8 mouse cellular contexts compared by ENCODE assay signal in genomic region chr9:44343290-44343689, GRCm38 (mm10). TPM values are rescaled to one million over a fixed set of nuclear protein-coding genes. Genes with fewer than 3 reads are reported as not detected.
DNase-seq lines count a peak whose midpoint lies in the region; ATAC-seq lines count a peak whose summit lies in the region.

No protein-coding gene starts in this region.

- peaks cover 43% of the 10 kb centered on the region for H3K36me3 ChIP-seq in embryonic facial prominence, embryonic 15.5 days
- peaks cover 4% of the 10 kb centered on the region; the same call in 1 of the 2 replicates for H3K36me3 ChIP-seq in hindbrain, embryonic 11.5 days (ENCODE audit: control insufficient read depth, insufficient read depth, low read length)

- ATAC-seq in embryonic facial prominence, embryonic 15.5 days (ENCODE audit: insufficient number of reproducible peaks, low FRiP score, low TSS enrichment, low read depth), result no peak
- ATAC-seq in hindbrain, embryonic 11.5 days (ENCODE audit: low FRiP score), result peak; percentile 15; the same call in 1 of the 2 replicates
- peak; percentile 80 for ATAC-seq in megakaryocyte-erythroid progenitor cell, adult 5-6 weeks (replicated peaks; ENCODE audit: low FRiP score, low TSS enrichment, poor library complexity, severe bottlenecking)

- WGBS in embryonic facial prominence, embryonic 15.5 days, result 4% methylated on average over 6 of the region's 6 CpGs
- 15% methylated on average over 6 of the region's 6 CpGs for WGBS in hindbrain, embryonic 11.5 days

- no peaks in the 10 kb centered on the region for H3K27me3 ChIP-seq in embryonic facial prominence, embryonic 15.5 days
- no peaks in the 10 kb centered on the region for H3K27me3 ChIP-seq in hindbrain, embryonic 11.5 days (ENCODE audit: control insufficient read depth, insufficient read depth, low read length)

- no peaks in the 10 kb centered on the region for H3K9me3 ChIP-seq in embryonic facial prominence, embryonic 15.5 days (replicated peaks)
- no peaks in the 10 kb centered on the region for H3K9me3 ChIP-seq in hindbrain, embryonic 11.5 days (ENCODE audit: control insufficient read depth, low read length)

- H3K4me2 ChIP-seq in embryonic facial prominence, embryonic 15.5 days (replicated peaks), result peak overlapping the region; percentile 68
- H3K4me2 ChIP-seq in hindbrain, embryonic 11.5 days (replicated peaks; ENCODE audit: low read depth, low read length), result peak overlapping the region; percentile 45

- H3K4me3 ChIP-seq in embryonic facial prominence, embryonic 15.5 days (replicated peaks), result peak overlapping the region; percentile 96
- peak overlapping the region; percentile 75 for H3K4me3 ChIP-seq in hindbrain, embryonic 11.5 days (ENCODE audit: low read depth, low read length)

- peak overlapping the region; percentile 98 for H3K27ac ChIP-seq in embryonic facial prominence, embryonic 15.5 days (replicated peaks)
- H3K27ac ChIP-seq in hindbrain, embryonic 11.5 days (ENCODE audit: low read depth, low read length), result peak overlapping the region; percentile 98

- peaks cover 15% of the 10 kb centered on the region for H3K4me1 ChIP-seq in embryonic facial prominence, embryonic 15.5 days
- H3K4me1 ChIP-seq in hindbrain, embryonic 11.5 days (replicated peaks; ENCODE audit: control insufficient read depth, insufficient read depth, low read length), result peaks cover 4% of the 10 kb centered on the region; the same call in 1 of the 2 replicates

- peak overlapping the region; percentile 90 for H3K9ac ChIP-seq in embryonic facial prominence, embryonic 15.5 days
- peak overlapping the region; percentile 78 for H3K9ac ChIP-seq in hindbrain, embryonic 11.5 days (ENCODE audit: low read depth, low read length)

- intact Hi-C loops in gastrocnemius, postnatal 36 days (cut with DNase I), result loop anchor here (5.0 kb wide), 1 partner anchor 36 kb away; the partner anchor contains the start of gene Hinfp

- peak; percentile 68 for DNase-seq in ovary, adult 18-20 months (ENCODE audit: low spot score)
- DNase-seq in ovary, postnatal 10 days (ENCODE audit: low spot score), result no peak
- no peak for DNase-seq in hindbrain, embryonic 11.5 days (ENCODE audit: low spot score)
- DNase-seq in gastrocnemius, postnatal 25 days, result no peak
- DNase-seq in layer of hippocampus, adult 18-20 months (ENCODE audit: low spot score in 2 of 2), result no peak
- no peak for DNase-seq in gastrocnemius, postnatal 36 days

RNA-seq across cellular contexts. Expression of gene Hmbs, which starts 0.7 kb away (rescaled TPM):
- polyA plus RNA-seq in embryonic facial prominence, embryonic 15.5 days (2015; fragmentation: Nextera tagmentation; extraction: Ambion mirVana), result 93.0 and 99.4 TPM in 2 replicates
- polyA plus RNA-seq in hindbrain, embryonic 11.5 days (2014; fragmentation: Nextera tagmentation; extraction: Ambion mirVana), result 134 and 151 TPM in 2 replicates
- 498 and 537 TPM in 2 replicates for total RNA-seq in megakaryocyte-erythroid progenitor cell, adult 5-6 weeks (2014; fragmentation: Nextera tagmentation)
- 135 and 240 TPM in 2 replicates for total RNA-seq in megakaryocyte-erythroid progenitor cell, adult 5-6 weeks (2017)
- total RNA-seq in gastrocnemius, postnatal 25 days (2021), result 10 to 100 TPM; 20.3 to 24.3 TPM
- total RNA-seq in layer of hippocampus, adult 18-20 months (2021), result 10 to 100 TPM; 18.9 to 21.2 TPM
- total RNA-seq in gastrocnemius, postnatal 36 days (2021), result 10 to 100 TPM; 19.7 to 21.2 TPM

RNA-seq across cellular contexts. Expression of gene H2afx, which starts 8.8 kb away (rescaled TPM):
- polyA plus RNA-seq in embryonic facial prominence, embryonic 15.5 days (2015; fragmentation: Nextera tagmentation; extraction: Ambion mirVana), result 288 and 326 TPM in 2 replicates
- polyA plus RNA-seq in hindbrain, embryonic 11.5 days (2014; fragmentation: Nextera tagmentation; extraction: Ambion mirVana), result 340 and 346 TPM in 2 replicates
- total RNA-seq in megakaryocyte-erythroid progenitor cell, adult 5-6 weeks (2014; fragmentation: Nextera tagmentation), result 89.4 and 90.9 TPM in 2 replicates
- total RNA-seq in megakaryocyte-erythroid progenitor cell, adult 5-6 weeks (2017), result 133 and 205 TPM in 2 replicates
- total RNA-seq in gastrocnemius, postnatal 25 days (2021), result 10 to 100 TPM; 10.8 to 12.8 TPM
- 10 to 100 TPM; 46.1 to 47.7 TPM for total RNA-seq in layer of hippocampus, adult 18-20 months (2021)
- 10 to 100 TPM in 1 of 2 experiments, 1 to 10 TPM in 1; 10.0 to 12.9 TPM for total RNA-seq in gastrocnemius, postnatal 36 days (2021)

RNA-seq across cellular contexts. Expression of gene Dpagt1, which starts 17.5 kb away (rescaled TPM):
- polyA plus RNA-seq in embryonic facial prominence, embryonic 15.5 days (2015; fragmentation: Nextera tagmentation; extraction: Ambion mirVana), result 31.4 and 37.2 TPM in 2 replicates
- 47.7 and 51.6 TPM in 2 replicates for polyA plus RNA-seq in hindbrain, embryonic 11.5 days (2014; fragmentation: Nextera tagmentation; extraction: Ambion mirVana)
- total RNA-seq in megakaryocyte-erythroid progenitor cell, adult 5-6 weeks (2014; fragmentation: Nextera tagmentation), result 31.0 and 35.5 TPM in 2 replicates
- 7.9 and 10.1 TPM in 2 replicates for total RNA-seq in megakaryocyte-erythroid progenitor cell, adult 5-6 weeks (2017)
- total RNA-seq in gastrocnemius, postnatal 25 days (2021), result 10 to 100 TPM; 11.0 to 11.2 TPM
- 10 to 100 TPM; 14.7 to 15.7 TPM for total RNA-seq in layer of hippocampus, adult 18-20 months (2021)
- 10 to 100 TPM; 11.9 to 12.7 TPM for total RNA-seq in gastrocnemius, postnatal 36 days (2021)

RNA-seq across cellular contexts. Expression of gene Vps11, which starts 18.2 kb away (rescaled TPM):
- polyA plus RNA-seq in embryonic facial prominence, embryonic 15.5 days (2015; fragmentation: Nextera tagmentation; extraction: Ambion mirVana), result 25.0 and 30.3 TPM in 2 replicates
- 23.4 and 31.5 TPM in 2 replicates for polyA plus RNA-seq in hindbrain, embryonic 11.5 days (2014; fragmentation: Nextera tagmentation; extraction: Ambion mirVana)
- total RNA-seq in megakaryocyte-erythroid progenitor cell, adult 5-6 weeks (2014; fragmentation: Nextera tagmentation), result 16.4 and 24.5 TPM in 2 replicates
- 12.8 and 15.3 TPM in 2 replicates for total RNA-seq in megakaryocyte-erythroid progenitor cell, adult 5-6 weeks (2017)
- total RNA-seq in gastrocnemius, postnatal 25 days (2021), result 10 to 100 TPM; 13.5 to 14.5 TPM
- 10 to 100 TPM; 54.9 to 56.6 TPM for total RNA-seq in layer of hippocampus, adult 18-20 months (2021)
- 10 to 100 TPM; 15.4 to 16.2 TPM for total RNA-seq in gastrocnemius, postnatal 36 days (2021)

RNA-seq across cellular contexts. Expression of gene C2cd2l, which starts 23.2 kb away (rescaled TPM):
- polyA plus RNA-seq in embryonic facial prominence, embryonic 15.5 days (2015; fragmentation: Nextera tagmentation; extraction: Ambion mirVana), result 9.1 and 10.3 TPM in 2 replicates
- 10.1 and 11.4 TPM in 2 replicates for polyA plus RNA-seq in hindbrain, embryonic 11.5 days (2014; fragmentation: Nextera tagmentation; extraction: Ambion mirVana)
- total RNA-seq in megakaryocyte-erythroid progenitor cell, adult 5-6 weeks (2014; fragmentation: Nextera tagmentation), result 11.4 and 15.1 TPM in 2 replicates
- total RNA-seq in megakaryocyte-erythroid progenitor cell, adult 5-6 weeks (2017), result 4.0 and 6.9 TPM in 2 replicates
- 10 to 100 TPM; 12.0 to 12.2 TPM for total RNA-seq in gastrocnemius, postnatal 25 days (2021)
- total RNA-seq in layer of hippocampus, adult 18-20 months (2021), result 100 to 1,000 TPM; 197 to 228 TPM
- total RNA-seq in gastrocnemius, postnatal 36 days (2021), result 10 to 100 TPM; 12.8 to 14.2 TPM

Comparison
In these comparisons a context has a peak if more than half of its experiments do, and no peak if none do; other contexts are left out.
1. RNA of gene Hmbs, which starts 0.7 kb away (total RNA-seq): 135 to 537 TPM in megakaryocyte-erythroid progenitor cell, adult 5-6 weeks; 20.3 to 24.3 TPM in gastrocnemius, postnatal 25 days, 19.7 to 21.2 TPM in gastrocnemius, postnatal 36 days and 18.9 to 21.2 TPM in layer of hippocampus, adult 18-20 months; every median in the first group is over 4 times any median in the second.